17 mouse cellular contexts compared by ENCODE assay signal in the genomic region with DNA sequence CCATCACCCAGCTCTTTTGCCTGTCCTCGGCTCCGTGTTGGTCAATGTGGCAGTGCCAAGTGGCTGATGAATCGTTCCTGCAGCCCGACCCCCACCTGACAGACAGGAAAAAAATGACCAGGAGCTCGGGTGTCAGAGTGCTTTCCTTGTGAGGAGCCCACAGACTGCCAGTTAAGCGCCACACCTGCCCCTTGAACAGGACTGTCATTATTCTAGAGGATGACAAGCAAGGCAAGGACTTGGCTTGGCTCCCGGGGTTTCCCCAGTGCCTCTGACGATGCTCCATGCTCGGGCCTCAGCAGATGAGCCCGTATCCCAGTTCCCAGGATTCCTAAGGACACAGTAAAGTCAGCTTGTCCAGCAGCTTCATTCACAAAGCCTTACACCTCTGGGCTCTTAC. TPM values are rescaled to one million over a fixed set of nuclear protein-coding genes. Genes with fewer than 3 reads are reported as not detected.
DNase-seq lines count a peak whose midpoint lies in the region; ATAC-seq lines count a peak whose summit lies in the region.
"Had no signal": no experiment of that assay in that cellular context is flagged by ENCODE, and none has a peak within 500 bp of the region (broad histone marks: within the 10 kb centered on the region; RNA-seq: fewer than 3 reads in every experiment).

No protein-coding gene starts in this region.

- no peak for ATAC-seq in kidney, embryonic 16.5 days (ENCODE audit: low FRiP score, low TSS enrichment)
- peak; percentile 25; the same call in 1 of the 2 replicates for ATAC-seq in neural tube, embryonic 15.5 days (ENCODE audit: low FRiP score)
- ATAC-seq: CD4-positive, CD25-positive, alpha-beta regulatory T cell, adult 4 months; intestine, embryonic 16.5 days had no signal

- no peak overlapping the region for H3K27ac ChIP-seq in kidney, embryonic 16.5 days (ENCODE audit: low read length)
- H3K27ac ChIP-seq in neural tube, embryonic 15.5 days (replicated peaks) = no peak overlapping the region
- H3K27ac ChIP-seq: embryonic facial prominence, embryonic 12.5 days; forebrain, embryonic 12.5 days; heart, adult 2 months; liver, embryonic 14.5 days had no signal

- WGBS in kidney, embryonic 16.5 days = 50% methylated on average over 10 of the region's 10 CpGs
- 49% methylated on average over 10 of the region's 10 CpGs for WGBS in neural tube, embryonic 15.5 days

- H3K4me1 ChIP-seq in kidney, embryonic 16.5 days (ENCODE audit: insufficient read depth, low read length) = peaks cover 4% of the 10 kb centered on the region; the same call in 1 of the 2 replicates
- H3K4me1 ChIP-seq in neural tube, embryonic 15.5 days = peaks cover 28% of the 10 kb centered on the region

- no peak overlapping the region for H3K4me2 ChIP-seq in kidney, embryonic 16.5 days (replicated peaks; ENCODE audit: low read depth, low read length)
- no peak overlapping the region for H3K4me2 ChIP-seq in neural tube, embryonic 15.5 days
- H3K4me2 ChIP-seq: embryonic facial prominence, embryonic 12.5 days; forebrain, embryonic 12.5 days; midbrain, embryonic 11.5 days had no signal

- peak; percentile 48 to 67 for DNase-seq in cerebellum, postnatal 25 days
- no peak for DNase-seq in cerebellum, adult 9-10 months
- DNase-seq in kidney, postnatal 14 days = peak; percentile 30
- DNase-seq in neural tube, embryonic 10.5 days (ENCODE audit: extremely low spot score, low spot score) = no peak
- DNase-seq in adrenal gland, postnatal 36 days = peak; percentile 28 to 53
- no peak for DNase-seq in embryo, embryonic 9.5 days (ENCODE audit: extremely low spot score)
- DNase-seq: heart, adult 2 months; lung, postnatal 14 days; thymus, postnatal 14 days had no signal

- no peaks in the 10 kb centered on the region for H3K27me3 ChIP-seq in kidney, embryonic 16.5 days (ENCODE audit: insufficient read depth, low read length)
- H3K27me3 ChIP-seq in neural tube, embryonic 15.5 days (replicated peaks) = no peaks in the 10 kb centered on the region
- H3K27me3 ChIP-seq: embryonic facial prominence, embryonic 12.5 days; forebrain, embryonic 12.5 days had no signal

- H3K9ac ChIP-seq in kidney, embryonic 16.5 days (replicated peaks; ENCODE audit: low read length) = no peak overlapping the region
- no peak overlapping the region for H3K9ac ChIP-seq in neural tube, embryonic 15.5 days (replicated peaks)
- H3K9ac ChIP-seq: embryonic facial prominence, embryonic 12.5 days; forebrain, embryonic 12.5 days; liver, embryonic 14.5 days had no signal

- H3K4me3 ChIP-seq in kidney, embryonic 16.5 days (ENCODE audit: low read length) = no peak overlapping the region
- H3K4me3 ChIP-seq in neural tube, embryonic 15.5 days (replicated peaks) = no peak overlapping the region
- H3K4me3 ChIP-seq: embryonic facial prominence, embryonic 12.5 days; forebrain, embryonic 12.5 days; heart, adult 2 months had no signal

- H3K9me3 ChIP-seq in kidney, embryonic 16.5 days (ENCODE audit: low read length) = no peaks in the 10 kb centered on the region
- H3K9me3 ChIP-seq in neural tube, embryonic 15.5 days (replicated peaks) = no peaks in the 10 kb centered on the region
- H3K9me3 ChIP-seq: embryonic facial prominence, embryonic 12.5 days; forebrain, embryonic 12.5 days had no signal

- peaks cover 12% of the 10 kb centered on the region; the same call in 1 of the 2 replicates for H3K36me3 ChIP-seq in kidney, embryonic 16.5 days (ENCODE audit: insufficient read depth, low read length)
- H3K36me3 ChIP-seq in neural tube, embryonic 15.5 days = peaks cover 21% of the 10 kb centered on the region

RNA-seq across cellular contexts. Expression of a gene that starts 20.8 kb away (rescaled TPM):
- 0.11 and 0.13 TPM in 2 replicates for polyA plus RNA-seq in kidney, embryonic 16.5 days (2015; fragmentation: Nextera tagmentation; extraction: Ambion mirVana)
- polyA plus RNA-seq in neural tube, embryonic 15.5 days (2015; fragmentation: Nextera tagmentation; extraction: Ambion mirVana) = 9.2 and 12.5 TPM in 2 replicates
- under 1 TPM in 1 of 2 experiments, not detected in 1; 0.20 TPM for total RNA-seq in adrenal gland, postnatal 36 days (2021)

RNA-seq across cellular contexts. Expression of a gene that starts 44.8 kb away (rescaled TPM):
- polyA plus RNA-seq in kidney, embryonic 16.5 days (2015; fragmentation: Nextera tagmentation; extraction: Ambion mirVana) = 6.3 and 7.1 TPM in 2 replicates
- polyA plus RNA-seq in neural tube, embryonic 15.5 days (2015; fragmentation: Nextera tagmentation; extraction: Ambion mirVana) = 3.8 and 4.4 TPM in 2 replicates
- total RNA-seq in adrenal gland, postnatal 36 days (2021) = 1 to 10 TPM; 3.5 to 5.2 TPM
- polyA plus RNA-seq: CD4-positive, CD25-positive, alpha-beta regulatory T cell, adult 4 months had no signal

Comparison
In these comparisons a context has a peak if more than half of its experiments do, and no peak if none do; other contexts are left out.
1. DNase-seq: peak in cerebellum, postnatal 25 days (2 of 2), kidney, postnatal 14 days (single experiment) and adrenal gland, postnatal 36 days (2 of 2); none in cerebellum, adult 9-10 months (single experiment), neural tube, embryonic 10.5 days (single experiment) and embryo, embryonic 9.5 days (single experiment).